Mouse (Mus musculus): ENCODE data around the gene Btbd17.

DNA sequence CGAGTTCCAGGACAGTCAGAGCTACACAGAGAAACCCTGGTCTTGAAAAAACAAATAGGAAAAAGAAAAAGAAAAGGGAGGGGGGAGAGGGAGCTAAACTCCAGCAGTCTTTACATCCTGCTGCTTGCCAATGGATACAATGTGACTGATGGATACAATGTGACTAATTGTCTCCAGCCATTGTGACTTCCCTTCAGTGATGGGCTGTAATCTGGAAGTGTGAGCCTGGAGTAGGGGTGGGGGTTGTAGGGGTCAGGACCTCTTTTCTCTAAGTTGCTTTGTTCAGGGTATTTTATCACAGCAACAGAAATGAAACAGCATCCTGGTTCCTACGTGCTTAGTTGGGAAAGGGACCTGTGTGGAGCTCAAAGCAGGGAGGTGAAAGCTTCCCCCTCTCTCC lies 23.4 kb upstream of the Btbd17 start:
- no peak for TF ChIP-seq MAX (IDR thresholded peaks at IDR 0.05; ENCODE audit: low read depth)
- TF ChIP-seq E2F4 (IDR thresholded peaks at IDR 0.05; ENCODE audit: insufficient read depth), result no peak
- TF ChIP-seq POLR2A (IDR thresholded peaks at IDR 0.05; ENCODE audit: insufficient read length, low read depth), result no peak
